Mouse (Mus musculus) embryonic facial prominence, embryonic 15.5 days (tissue): ENCODE results near the gene Ptprj. TPM values are rescaled to one million over a fixed set of nuclear protein-coding genes. Genes with fewer than 3 reads are reported as not detected.

ENCODE experiments used
- ATAC-seq: fragments of 200-750 bp; cut with Nextera tagmentation; 2 replicates; pipeline ENCODE4 v1.8.0; 2017; ENCODE audit warnings: low read depth, moderate TSS enrichment; ENCODE audit not compliant: insufficient number of reproducible peaks, low FRiP score, low TSS enrichment
- H3K27ac ChIP-seq: fragments of 300-500 bp; sonication (generic); replicated peaks from 2 replicates; pipeline ENCODE4 v1.5.1; 2015; ENCODE audit warnings: mild to moderate bottlenecking, inconsistent platforms
- H3K27me3 ChIP-seq: fragments of 300-500 bp; sonication (generic); 2 replicates; pipeline ENCODE4 v1.6.1; 2015; ENCODE audit warnings: inconsistent platforms
- H3K36me3 ChIP-seq: fragments of 300-500 bp; sonication (generic); 2 replicates; pipeline ENCODE4 v1.6.1; 2015; ENCODE audit warnings: mild to moderate bottlenecking, inconsistent platforms
- H3K4me1 ChIP-seq: fragments of 300-500 bp; sonication (generic); 2 replicates; pipeline ENCODE4 v1.6.1; 2015; ENCODE audit warnings: inconsistent platforms
- H3K4me2 ChIP-seq: fragments of 300-500 bp; sonication (generic); replicated peaks from 2 replicates; pipeline ENCODE4 v1.6.1; 2015; ENCODE audit warnings: mild to moderate bottlenecking, inconsistent platforms
- H3K4me3 ChIP-seq: fragments of 300-500 bp; sonication (generic); replicated peaks from 2 replicates; pipeline ENCODE4 v1.5.1; 2015; ENCODE audit warnings: mild to moderate bottlenecking, inconsistent platforms
- H3K9ac ChIP-seq: fragments of 300-500 bp; sonication (generic); 2 replicates; pipeline ENCODE4 v1.6.1; 2015; ENCODE audit warnings: inconsistent platforms
- H3K9me3 ChIP-seq: fragments of 300-500 bp; sonication (generic); replicated peaks from 2 replicates; pipeline ENCODE4 v1.6.1; 2016; ENCODE audit warnings: inconsistent platforms
- WGBS: fragments of 180-500 bp; shearing (Covaris S2); methylation state at CpG from one replicate; pipeline ENCODE4 v1.1.7; 2015; 5-methylcytosine and 5-hydroxymethylcytosine counted together
- polyA plus RNA-seq: library from polyadenylated mRNA; unstranded; fragments of >200 nt; fragmentation: Nextera tagmentation; extraction: Ambion mirVana; gene quantifications from 2 replicates; pipeline ENCODE4 v1.2.1, GENCODE M21; 2015

The Ptprj gene
- polyA plus RNA-seq, 1 experiment from 2014 or later = 2.7 TPM

DNA sequence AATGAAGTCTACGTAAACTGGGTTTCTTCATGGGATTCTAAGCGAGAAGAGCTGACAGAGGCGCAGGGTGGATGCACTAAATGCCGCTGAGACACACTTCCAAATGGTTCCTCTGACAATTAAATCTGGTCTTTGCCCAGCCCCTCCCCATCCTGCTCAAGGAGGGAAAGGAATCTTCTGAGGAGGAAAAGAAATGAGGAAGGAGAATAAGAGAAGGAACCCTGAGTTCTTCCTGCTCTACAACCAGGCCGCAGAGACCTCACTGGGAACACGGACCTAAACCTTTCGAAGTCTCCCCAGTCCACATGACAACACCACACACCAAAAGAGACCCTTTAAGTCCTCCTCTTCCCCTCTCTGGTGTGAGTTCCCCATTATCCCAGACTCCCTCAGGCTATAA, 101.9 kb downstream of the Ptprj start:
- no peaks in the 10 kb centered on the region for H3K27me3 ChIP-seq
- no peak for ATAC-seq
- H3K4me3 ChIP-seq = no peak overlapping the region
- H3K27ac ChIP-seq = no peak overlapping the region
- peaks cover 3% of the 10 kb centered on the region; the same call in 1 of the 2 replicates for H3K4me1 ChIP-seq
- no peaks in the 10 kb centered on the region for H3K9me3 ChIP-seq
- whole genome bisulfite sequencing = 86% methylated on average over 7 of the region's 7 CpGs
- no peak overlapping the region for H3K9ac ChIP-seq
- H3K36me3 ChIP-seq = no peaks in the 10 kb centered on the region
- no peak overlapping the region for H3K4me2 ChIP-seq

DNA sequence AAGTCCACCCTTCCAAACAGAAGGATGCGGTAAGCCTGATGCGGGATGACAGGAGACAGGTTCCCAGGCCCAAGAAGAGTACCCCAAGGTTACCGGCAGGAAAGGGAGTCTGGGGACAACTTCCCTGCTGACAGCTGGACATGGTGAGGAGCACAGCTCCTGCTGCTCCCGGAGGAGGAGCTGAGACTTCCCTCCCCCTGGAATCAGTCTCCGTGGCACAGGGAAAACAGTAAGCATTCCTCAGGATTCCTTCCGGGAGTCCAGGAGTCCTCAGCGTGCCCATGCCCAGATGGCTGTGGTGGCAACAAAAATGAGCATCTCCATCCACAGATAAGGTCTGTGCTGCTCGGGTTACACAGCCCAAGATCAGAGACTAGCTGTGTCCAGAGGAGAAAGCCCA, 102.8 kb downstream of the Ptprj start:
- H3K4me1 ChIP-seq = peaks cover 3% of the 10 kb centered on the region; the same call in 1 of the 2 replicates
- H3K9me3 ChIP-seq = no peaks in the 10 kb centered on the region
- no peak overlapping the region for H3K27ac ChIP-seq
- H3K4me3 ChIP-seq = no peak overlapping the region
- no peak overlapping the region for H3K9ac ChIP-seq
- H3K27me3 ChIP-seq = no peaks in the 10 kb centered on the region
- WGBS = 30% methylated on average over 8 of the region's 8 CpGs
- ATAC-seq = no peak
- no peak overlapping the region for H3K4me2 ChIP-seq
- H3K36me3 ChIP-seq = no peaks in the 10 kb centered on the region

DNA sequence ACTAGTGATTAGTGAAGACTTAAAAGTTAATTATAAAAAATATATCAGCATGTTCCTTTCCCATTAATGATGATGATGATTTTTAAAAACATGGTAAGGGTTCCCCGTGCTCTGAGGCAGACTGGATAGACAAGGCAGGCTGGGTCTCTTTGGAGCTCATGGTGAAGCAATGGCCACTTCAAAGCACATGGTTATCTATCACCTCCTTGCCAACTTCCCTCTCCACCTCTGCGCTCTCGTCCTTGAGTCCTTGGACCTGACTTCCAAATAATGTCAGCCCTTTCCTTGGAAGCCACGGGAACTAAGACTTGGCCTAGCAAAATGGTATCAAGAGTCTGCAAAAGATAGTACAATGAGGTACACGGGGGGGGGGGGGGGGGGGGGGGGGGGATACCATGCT, 103.7 kb downstream of the Ptprj start:
- WGBS = 89% methylated on average over 4 of the region's 5 CpGs

DNA sequence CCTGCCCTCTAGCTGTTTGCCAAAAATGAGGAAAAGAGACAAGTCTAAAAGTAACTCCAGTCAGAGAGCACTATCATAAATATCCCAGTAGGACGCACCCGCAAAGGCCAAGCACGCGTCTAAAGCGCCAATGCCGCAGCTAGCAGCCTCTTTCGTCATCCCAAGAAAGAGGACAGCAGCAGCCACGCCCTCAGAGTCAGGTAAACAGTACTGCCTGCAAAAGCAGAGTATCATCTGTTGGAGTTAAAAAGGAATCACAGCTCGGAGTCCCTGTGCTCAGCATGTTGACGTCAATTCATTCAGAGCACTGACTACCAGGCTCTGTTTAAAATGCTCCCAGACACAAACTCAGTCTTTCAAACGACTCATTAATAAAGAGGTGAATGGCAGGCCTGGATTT, 104.1 kb downstream of the Ptprj start:
- no peak overlapping the region for H3K4me3 ChIP-seq
- H3K4me1 ChIP-seq = peaks cover 3% of the 10 kb centered on the region; the same call in 1 of the 2 replicates
- H3K27ac ChIP-seq = no peak overlapping the region
- WGBS = 80% methylated on average over 11 of the region's 11 CpGs
- H3K27me3 ChIP-seq = no peaks in the 10 kb centered on the region
- no peaks in the 10 kb centered on the region for H3K36me3 ChIP-seq
- H3K9me3 ChIP-seq = no peaks in the 10 kb centered on the region
- H3K4me2 ChIP-seq = no peak overlapping the region
- no peak for ATAC-seq
- H3K9ac ChIP-seq = no peak overlapping the region

More for the DNA sequence above, 103.7 kb downstream of the Ptprj start:
- H3K4me1 ChIP-seq = peaks cover 3% of the 10 kb centered on the region; the same call in 1 of the 2 replicates
- no peaks in the 10 kb centered on the region for H3K36me3 ChIP-seq
- no peaks in the 10 kb centered on the region for H3K27me3 ChIP-seq
- H3K27ac ChIP-seq = no peak overlapping the region
- ATAC-seq = no peak
- H3K9ac ChIP-seq = no peak overlapping the region
- no peaks in the 10 kb centered on the region for H3K9me3 ChIP-seq
- no peak overlapping the region for H3K4me3 ChIP-seq
- no peak overlapping the region for H3K4me2 ChIP-seq

DNA sequence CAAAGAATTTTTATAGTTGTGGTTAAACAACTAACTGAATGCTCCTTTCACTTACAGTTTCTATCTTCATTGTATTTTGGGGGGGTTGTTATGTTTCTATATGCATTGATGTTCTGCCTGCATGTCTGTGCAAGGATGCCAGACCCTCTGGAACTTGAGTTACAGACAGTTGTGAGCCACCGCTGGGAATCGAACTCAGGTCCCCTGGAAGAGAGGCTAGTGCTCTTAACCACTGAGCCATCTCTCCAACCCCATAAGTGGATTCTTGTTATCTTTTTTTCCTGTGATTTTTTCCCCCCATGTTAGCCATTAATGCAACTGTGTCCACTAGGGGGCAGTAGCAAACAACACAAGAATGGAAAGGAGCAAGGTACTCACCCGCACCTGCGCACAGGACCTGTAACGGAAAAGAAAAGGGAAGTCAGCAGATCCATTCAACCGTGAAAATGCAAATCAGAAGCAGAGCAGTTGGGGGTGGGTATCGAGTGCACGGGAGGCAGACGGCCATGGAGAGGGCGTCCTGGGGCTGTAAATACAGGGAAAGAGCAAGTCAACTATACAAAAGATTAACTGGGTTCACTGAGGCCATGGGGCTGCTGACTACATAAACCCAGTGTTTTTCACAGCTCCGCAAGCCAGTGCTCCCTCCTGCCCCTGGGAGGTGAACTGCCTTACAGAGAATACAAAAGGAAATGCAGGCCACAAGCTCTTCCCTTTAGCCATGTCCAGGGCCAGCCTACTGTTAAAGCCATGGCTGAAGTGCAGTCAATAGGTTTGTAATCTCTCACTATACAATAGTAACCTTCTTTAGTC, 105.6 kb downstream of the Ptprj start:
- Histone ChIP-seq H3K4me3 (peak overlapping the region; percentile 24), H3K4me1 (peaks cover 5% of the 10 kb centered on the region; the same call in 1 of the 2 replicates), H3K36me3 (no peaks in the 10 kb centered on the region), H3K4me2 (peak overlapping the region; percentile 48), H3K27ac (no peak overlapping the region), H3K9ac (no peak overlapping the region), H3K9me3 (no peaks in the 10 kb centered on the region), H3K27me3 (no peaks in the 10 kb centered on the region)
- peak; percentile 62 for ATAC-seq
- 3% methylated on average over 11 of the region's 11 CpGs for WGBS

DNA sequence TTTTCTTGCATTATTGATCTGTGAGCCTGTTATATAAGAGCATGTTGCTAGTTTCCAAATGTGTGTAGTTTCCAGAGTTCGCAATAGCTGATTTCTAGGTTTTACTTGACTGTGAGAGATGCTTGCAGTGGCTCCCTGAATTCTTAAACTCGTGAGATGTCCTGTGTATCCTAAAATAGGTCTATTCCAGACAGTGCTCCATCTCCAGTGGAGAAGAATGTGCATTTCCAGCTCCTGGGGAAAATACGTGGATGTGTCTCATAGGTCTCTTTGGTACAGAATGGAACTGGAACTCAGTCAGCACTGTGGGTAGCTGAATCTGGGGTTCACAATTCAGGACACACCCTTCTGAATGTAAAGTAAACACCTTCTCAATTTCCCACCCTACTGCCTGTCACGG, 107.7 kb downstream of the Ptprj start:
- Histone ChIP-seq H3K27ac (no peak overlapping the region), H3K27me3 (no peaks in the 10 kb centered on the region), H3K4me1 (peaks cover 3% of the 10 kb centered on the region; the same call in 1 of the 2 replicates), H3K9me3 (no peaks in the 10 kb centered on the region), H3K4me2 (no peak overlapping the region), H3K9ac (no peak overlapping the region), H3K4me3 (no peak overlapping the region), H3K36me3 (no peaks in the 10 kb centered on the region)
- 74% methylated on average over 4 of the region's 4 CpGs for WGBS
- no peak for ATAC-seq

DNA sequence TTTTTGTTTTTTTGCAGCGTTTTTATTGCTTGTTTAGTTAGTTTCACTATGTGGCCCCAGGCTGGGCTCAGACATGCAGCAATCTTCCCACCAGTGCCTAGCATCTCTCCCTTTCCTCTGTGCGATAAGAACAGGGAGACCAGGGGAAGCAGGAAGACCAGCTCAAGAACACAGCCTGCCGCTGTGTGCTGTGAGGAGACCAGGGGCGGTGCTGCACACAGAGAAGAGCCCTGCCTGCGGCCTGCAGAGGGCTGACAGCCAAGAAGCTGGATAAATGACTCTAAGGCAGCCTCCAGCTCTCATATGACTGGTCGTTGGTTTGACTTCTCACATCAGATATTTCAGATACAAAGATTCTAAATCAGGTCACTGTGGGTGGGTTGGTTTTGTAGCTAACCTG, 110.3 kb downstream of the Ptprj start:
- no peak overlapping the region for H3K27ac ChIP-seq
- H3K4me1 ChIP-seq = peaks cover 2% of the 10 kb centered on the region; the same call in 1 of the 2 replicates
- H3K9me3 ChIP-seq = no peaks in the 10 kb centered on the region
- no peaks in the 10 kb centered on the region for H3K36me3 ChIP-seq
- ATAC-seq = no peak
- WGBS = 31% methylated on average over 6 of the region's 6 CpGs
- H3K4me2 ChIP-seq = no peak overlapping the region
- H3K9ac ChIP-seq = no peak overlapping the region
- no peaks in the 10 kb centered on the region for H3K27me3 ChIP-seq
- no peak overlapping the region for H3K4me3 ChIP-seq

DNA sequence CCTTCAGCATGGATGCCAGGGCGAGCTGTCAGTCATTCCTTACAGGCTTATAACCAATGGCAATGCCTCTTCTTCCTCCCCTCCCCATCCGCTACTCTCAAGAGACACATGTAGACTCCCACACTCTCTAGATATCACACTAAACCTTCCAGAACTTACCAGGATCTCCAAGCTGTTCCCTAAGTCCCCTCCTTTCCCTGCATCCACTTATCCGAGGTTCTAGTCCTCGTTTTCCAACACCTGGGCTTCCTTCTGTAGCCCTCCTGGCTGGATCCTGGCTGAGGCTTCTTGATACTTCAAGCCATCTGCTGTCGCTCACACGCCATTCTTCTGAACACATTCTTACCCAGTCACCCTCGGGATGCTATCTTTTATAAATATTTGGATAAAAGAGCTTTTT, 114.0 kb downstream of the Ptprj start:
- Histone ChIP-seq H3K9ac (no peak overlapping the region), H3K27me3 (no peaks in the 10 kb centered on the region), H3K4me1 (0 out of 2 replicates have a peak, but pooled peaks cover 2% of the 10 kb centered on the region), H3K27ac (no peak overlapping the region), H3K36me3 (peaks cover 8% of the 10 kb centered on the region; the same call in 1 of the 2 replicates), H3K9me3 (no peaks in the 10 kb centered on the region), H3K4me2 (no peak overlapping the region), H3K4me3 (no peak overlapping the region)
- WGBS = 88% methylated on average over 7 of the region's 7 CpGs
- no peak for ATAC-seq

DNA sequence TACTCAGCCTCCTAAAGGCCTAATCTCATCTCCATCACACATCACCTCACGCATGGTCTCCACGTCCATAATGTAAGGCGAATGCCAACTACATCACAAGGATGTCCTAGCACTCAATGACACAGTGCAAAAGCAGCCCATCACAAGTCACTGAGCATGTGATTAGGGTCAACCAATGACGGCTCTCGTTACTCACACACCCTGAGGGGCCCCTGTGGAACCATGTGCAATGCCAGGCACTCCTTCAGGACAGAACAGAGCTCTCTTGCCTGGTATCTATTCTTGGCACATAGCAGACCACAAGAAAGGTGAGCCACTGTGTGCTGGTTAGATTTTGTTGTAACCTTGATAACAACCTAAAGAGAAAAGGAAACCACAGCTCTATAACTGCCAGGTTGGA, 116.7 kb downstream of the Ptprj start:
- WGBS = 95% methylated on average over 5 of the region's 5 CpGs
- peaks cover 22% of the 10 kb centered on the region for H3K36me3 ChIP-seq
- no peaks in the 10 kb centered on the region for H3K27me3 ChIP-seq
- no peaks in the 10 kb centered on the region for H3K9me3 ChIP-seq
- H3K4me2 ChIP-seq = no peak overlapping the region
- ATAC-seq = no peak
- H3K9ac ChIP-seq = no peak overlapping the region
- no peak overlapping the region for H3K4me3 ChIP-seq
- H3K4me1 ChIP-seq = no peaks in the 10 kb centered on the region
- H3K27ac ChIP-seq = no peak overlapping the region

DNA sequence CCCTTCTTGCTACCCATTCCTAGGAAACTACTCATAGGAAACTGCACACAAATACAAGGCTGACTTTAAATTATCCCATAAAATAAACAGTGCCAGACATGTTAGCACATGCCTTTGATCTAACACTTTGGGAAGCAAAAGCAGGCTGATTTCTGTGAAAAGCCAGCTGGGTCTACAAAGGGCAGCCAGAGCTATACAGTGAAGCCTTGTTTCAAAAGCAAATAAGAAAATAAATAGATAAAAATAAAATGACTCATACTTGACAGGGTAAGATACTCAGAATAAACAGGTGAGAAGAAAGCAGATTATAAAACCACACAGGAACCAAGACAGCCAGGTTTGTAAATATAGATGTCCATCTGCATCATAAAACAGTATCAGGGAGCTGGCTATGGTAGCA, 118.2 kb downstream of the Ptprj start:
- Histone ChIP-seq H3K4me1 (no peaks in the 10 kb centered on the region), H3K9ac (no peak overlapping the region), H3K27ac (no peak overlapping the region), H3K4me3 (no peak overlapping the region), H3K27me3 (no peaks in the 10 kb centered on the region), H3K4me2 (no peak overlapping the region), H3K36me3 (peaks cover 29% of the 10 kb centered on the region), H3K9me3 (no peaks in the 10 kb centered on the region)
- no peak for ATAC-seq

DNA sequence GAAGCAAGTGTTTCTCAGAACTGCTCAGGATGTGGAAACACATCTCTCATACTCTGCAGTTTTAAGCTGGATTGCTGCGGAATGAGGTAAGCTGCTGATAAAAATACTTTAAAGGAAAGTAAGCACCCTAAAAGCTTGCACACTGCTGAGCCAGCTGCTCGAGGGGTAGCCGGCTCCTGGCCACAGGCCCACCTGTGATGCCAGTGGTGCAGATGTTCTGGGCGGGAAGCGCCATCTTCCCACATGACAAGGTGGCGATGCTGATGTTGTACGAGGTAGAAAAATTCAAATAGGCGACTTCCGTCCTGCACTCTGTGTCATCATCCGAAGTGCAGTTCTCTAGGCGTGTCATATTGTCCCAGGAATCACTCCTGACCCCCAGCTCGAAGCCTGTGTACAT, 122.5 kb downstream of the Ptprj start:
- no peaks in the 10 kb centered on the region for H3K27me3 ChIP-seq
- H3K4me3 ChIP-seq = no peak overlapping the region
- no peaks in the 10 kb centered on the region for H3K4me1 ChIP-seq
- H3K9ac ChIP-seq = no peak overlapping the region
- WGBS = 88% methylated on average over 12 of the region's 12 CpGs
- ATAC-seq = no peak
- no peak overlapping the region for H3K27ac ChIP-seq
- H3K4me2 ChIP-seq = no peak overlapping the region
- H3K9me3 ChIP-seq = no peaks in the 10 kb centered on the region
- peaks cover 27% of the 10 kb centered on the region for H3K36me3 ChIP-seq

DNA sequence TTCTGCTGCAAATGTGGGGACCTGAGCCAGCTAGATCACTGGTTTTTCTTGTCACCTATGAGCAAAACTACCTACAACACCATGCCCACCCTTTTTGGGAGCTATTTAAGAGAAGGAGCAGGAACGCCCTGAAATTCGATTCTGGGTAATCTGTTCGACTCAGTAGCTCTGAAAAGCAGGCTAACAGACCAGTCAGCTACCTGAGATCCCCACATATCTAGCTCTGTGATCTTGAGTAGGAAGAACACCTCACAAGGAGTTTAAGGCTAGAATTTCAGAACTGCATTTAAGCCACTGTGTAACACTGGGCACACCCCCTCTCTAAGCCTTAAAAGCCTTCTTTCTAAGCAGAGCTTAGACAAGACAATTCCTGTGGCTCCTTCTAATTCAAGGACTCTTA, 128.1 kb downstream of the Ptprj start:
- WGBS = 71% methylated on average over 3 of the region's 3 CpGs
- H3K9me3 ChIP-seq = no peaks in the 10 kb centered on the region
- H3K27ac ChIP-seq = no peak overlapping the region
- H3K9ac ChIP-seq = no peak overlapping the region
- no peak overlapping the region for H3K4me2 ChIP-seq
- peaks cover 9% of the 10 kb centered on the region; the same call in 1 of the 2 replicates for H3K36me3 ChIP-seq
- H3K4me1 ChIP-seq = no peaks in the 10 kb centered on the region
- no peak overlapping the region for H3K4me3 ChIP-seq
- ATAC-seq = no peak
- no peaks in the 10 kb centered on the region for H3K27me3 ChIP-seq
